Mouse (Mus musculus) CH12.LX (cell line): ENCODE measurements around the gene Tmem132c.

Source experiments
- CHD1 ChIP-seq: IDR thresholded peaks from 2 replicates; pipeline ENCODE4 v1.6.1; 2012; ENCODE audit warnings: low read depth, low read length, improper control_type of control experiment, inconsistent platforms
- CTCF ChIP-seq, 2 experiments: IDR thresholded peaks in 1 of 2; conservative IDR thresholded peaks in 1 of 2; 2 replicates each; pipeline ENCODE4 v1.5.1; 2011 to 2012; ENCODE audit warnings: low read depth in 2 of 2, low read length in 2 of 2, improper control_type of control experiment in 1 of 2, inconsistent platforms in 1 of 2, mild to moderate bottlenecking in 1 of 2, moderate library complexity in 1 of 2
- EP300 ChIP-seq: IDR thresholded peaks from 2 replicates; pipeline ENCODE4 v1.6.1; 2011; ENCODE audit warnings: low read length, improper control_type of control experiment
- KAT2A ChIP-seq: IDR thresholded peaks from 2 replicates; pipeline ENCODE4 v1.6.1; 2012; ENCODE audit warnings: low read length, improper control_type of control experiment, inconsistent platforms; ENCODE audit not compliant: insufficient replicate concordance
- POLR2A ChIP-seq: IDR thresholded peaks from 2 replicates; pipeline ENCODE4 v1.6.1; 2011; ENCODE audit warnings: low read depth, mild to moderate bottlenecking, improper control_type of control experiment, low read length
- USF1 ChIP-seq: IDR thresholded peaks from 2 replicates; pipeline ENCODE4 v1.6.1; 2014; ENCODE audit warnings: low read depth, mild to moderate bottlenecking, inconsistent platforms, low read length, improper control_type of control experiment

DNA sequence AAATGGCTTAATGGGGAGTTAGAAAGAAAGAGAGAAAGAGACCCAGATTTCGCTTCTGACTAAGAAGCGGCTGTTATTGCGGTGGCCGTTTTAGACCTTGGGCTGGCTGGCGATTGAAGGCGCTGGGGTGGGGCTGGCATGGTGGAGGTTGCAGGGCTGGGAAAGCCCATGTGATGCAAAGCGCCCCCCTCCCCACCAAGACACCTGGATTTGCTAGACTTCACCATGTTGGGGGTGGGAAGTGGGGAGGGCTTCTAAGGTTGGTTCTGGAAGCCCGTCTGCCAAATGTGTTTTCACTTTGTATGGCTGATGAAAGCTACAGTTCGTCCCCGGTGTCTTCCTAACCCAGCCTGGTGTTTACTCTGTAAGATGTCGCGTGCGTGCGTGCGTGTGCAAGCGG, 1.6 kb downstream of the Tmem132c start:
- TF ChIP-seq POLR2A (no peak), EP300 (no peak), KAT2A (no peak), CHD1 (no peak), CTCF (conservative IDR thresholded peaks at IDR 0.05 in 1 of 2, IDR thresholded peaks at IDR 0.05 in 1 of 2; ENCODE audit: low read depth in 2 of 2, low read length in 2 of 2) (no peak), USF1 (no peak)
